Mouse (Mus musculus): Measurements from ENCODE around the gene Plcb4. TPM values are rescaled to one million over a fixed set of nuclear protein-coding genes. Genes with fewer than 3 reads are reported as not detected.

Plcb4 gene
- polyA plus RNA-seq, 1 experiment from 2014 or later, result 7.4 TPM

- no peaks in the 10 kb centered on the region for H3K27me3 ChIP-seq (replicated peaks; ENCODE audit: control insufficient read depth, insufficient read depth, low read length)
- H3K4me3 ChIP-seq (ENCODE audit: low read length), result no peak overlapping the region
- ATAC-seq, result no peak
- WGBS, result 85% methylated on average over 8 of the region's 8 CpGs
- H3K27ac ChIP-seq (ENCODE audit: low read length), result no peak overlapping the region
- no peak overlapping the region for H3K9ac ChIP-seq (ENCODE audit: low read depth, low read length)
- no peak overlapping the region for H3K4me2 ChIP-seq (ENCODE audit: low read depth, low read length)
- H3K36me3 ChIP-seq (ENCODE audit: control insufficient read depth, insufficient read depth, low read length), result no peaks in the 10 kb centered on the region
- no peaks in the 10 kb centered on the region for H3K9me3 ChIP-seq (ENCODE audit: control insufficient read depth, low read length)
- no peaks in the 10 kb centered on the region for H3K4me1 ChIP-seq (ENCODE audit: control insufficient read depth, insufficient read depth, low read length)
Measured at GRCm38 (mm10) chr2:135838651-135839286, 180.0 kb downstream of the Plcb4 start.

GRCm38 (mm10) chr2:135843721-135844120 lies 184.9 kb downstream of the Plcb4 start:
- Histone ChIP-seq H3K4me1 (ENCODE audit: control insufficient read depth, insufficient read depth, low read length) (no peaks in the 10 kb centered on the region), H3K36me3 (ENCODE audit: control insufficient read depth, insufficient read depth, low read length) (no peaks in the 10 kb centered on the region), H3K4me2 (ENCODE audit: low read depth, low read length) (no peak overlapping the region), H3K9ac (ENCODE audit: low read depth, low read length) (no peak overlapping the region), H3K4me3 (ENCODE audit: low read length) (no peak overlapping the region), H3K27ac (ENCODE audit: low read length) (no peak overlapping the region), H3K27me3 (replicated peaks; ENCODE audit: control insufficient read depth, insufficient read depth, low read length) (no peaks in the 10 kb centered on the region), H3K9me3 (ENCODE audit: control insufficient read depth, low read length) (no peaks in the 10 kb centered on the region)
- no peak for ATAC-seq
- WGBS, result 78% methylated on average over 8 of the region's 8 CpGs

GRCm38 (mm10) chr2:135846903-135847302 lies 188.1 kb downstream of the Plcb4 start:
- no peaks in the 10 kb centered on the region for H3K27me3 ChIP-seq (replicated peaks; ENCODE audit: control insufficient read depth, insufficient read depth, low read length)
- no peaks in the 10 kb centered on the region for H3K9me3 ChIP-seq (ENCODE audit: control insufficient read depth, low read length)
- H3K4me2 ChIP-seq (ENCODE audit: low read depth, low read length), result no peak overlapping the region
- H3K9ac ChIP-seq (ENCODE audit: low read depth, low read length), result no peak overlapping the region
- no peaks in the 10 kb centered on the region for H3K36me3 ChIP-seq (ENCODE audit: control insufficient read depth, insufficient read depth, low read length)
- no peak overlapping the region for H3K27ac ChIP-seq (ENCODE audit: low read length)
- no peak overlapping the region for H3K4me3 ChIP-seq (ENCODE audit: low read length)
- no peaks in the 10 kb centered on the region for H3K4me1 ChIP-seq (ENCODE audit: control insufficient read depth, insufficient read depth, low read length)
- ATAC-seq, result no peak
- 91% methylated on average over 3 of the region's 3 CpGs for WGBS

- Histone ChIP-seq H3K27me3 (replicated peaks; ENCODE audit: control insufficient read depth, insufficient read depth, low read length) (no peaks in the 10 kb centered on the region), H3K4me2 (ENCODE audit: low read depth, low read length) (no peak overlapping the region), H3K9me3 (ENCODE audit: control insufficient read depth, low read length) (no peaks in the 10 kb centered on the region), H3K36me3 (ENCODE audit: control insufficient read depth, insufficient read depth, low read length) (no peaks in the 10 kb centered on the region), H3K9ac (ENCODE audit: low read depth, low read length) (no peak overlapping the region), H3K4me3 (ENCODE audit: low read length) (no peak overlapping the region), H3K4me1 (ENCODE audit: control insufficient read depth, insufficient read depth, low read length) (no peaks in the 10 kb centered on the region), H3K27ac (ENCODE audit: low read length) (no peak overlapping the region)
- ATAC-seq, result no peak
- WGBS, result 91% methylated on average over 5 of the region's 6 CpGs
Measured at GRCm38 (mm10) chr2:135847738-135848137, 188.9 kb downstream of the Plcb4 start.

- Histone ChIP-seq H3K27ac (ENCODE audit: low read length) (no peak overlapping the region), H3K9me3 (ENCODE audit: control insufficient read depth, low read length) (no peaks in the 10 kb centered on the region), H3K36me3 (ENCODE audit: control insufficient read depth, insufficient read depth, low read length) (no peaks in the 10 kb centered on the region), H3K4me3 (ENCODE audit: low read length) (no peak overlapping the region), H3K27me3 (replicated peaks; ENCODE audit: control insufficient read depth, insufficient read depth, low read length) (no peaks in the 10 kb centered on the region), H3K4me1 (ENCODE audit: control insufficient read depth, insufficient read depth, low read length) (no peaks in the 10 kb centered on the region), H3K4me2 (ENCODE audit: low read depth, low read length) (no peak overlapping the region), H3K9ac (ENCODE audit: low read depth, low read length) (no peak overlapping the region)
- WGBS, result 78% methylated on average over 4 of the region's 4 CpGs
- ATAC-seq, result no peak
Measured at GRCm38 (mm10) chr2:135848169-135848568, 189.4 kb downstream of the Plcb4 start.

DNA sequence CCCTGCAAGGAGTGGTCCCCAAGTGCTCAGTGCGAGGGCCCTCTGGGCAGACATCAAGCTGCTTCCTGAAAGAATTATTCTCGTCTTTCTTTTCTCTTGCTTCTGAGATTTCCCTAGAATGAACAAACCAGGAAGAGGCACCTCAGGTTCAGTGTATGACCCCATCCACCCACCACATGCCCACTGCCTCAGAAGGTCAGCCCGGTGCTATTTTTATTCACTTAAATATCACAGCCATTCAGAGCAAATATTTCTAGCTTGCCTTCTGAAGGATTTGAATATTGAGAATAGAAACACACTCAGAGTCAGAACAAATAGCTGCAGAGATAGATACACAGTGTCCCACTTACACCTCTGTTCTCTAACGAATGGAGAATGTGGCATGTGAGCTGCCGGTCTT lies 193.2 kb downstream of the Plcb4 start:
- H3K9me3 ChIP-seq (ENCODE audit: control insufficient read depth, low read length), result no peaks in the 10 kb centered on the region
- H3K4me3 ChIP-seq (ENCODE audit: low read length), result no peak overlapping the region
- H3K4me2 ChIP-seq (ENCODE audit: low read depth, low read length), result no peak overlapping the region
- H3K9ac ChIP-seq (ENCODE audit: low read depth, low read length), result no peak overlapping the region
- H3K27me3 ChIP-seq (replicated peaks; ENCODE audit: control insufficient read depth, insufficient read depth, low read length), result no peaks in the 10 kb centered on the region
- no peaks in the 10 kb centered on the region for H3K36me3 ChIP-seq (ENCODE audit: control insufficient read depth, insufficient read depth, low read length)
- no peak overlapping the region for H3K27ac ChIP-seq (ENCODE audit: low read length)
- no peaks in the 10 kb centered on the region for H3K4me1 ChIP-seq (ENCODE audit: control insufficient read depth, insufficient read depth, low read length)
- no peak for ATAC-seq
- WGBS, result 85% methylated on average over 5 of the region's 5 CpGs

- 80% methylated on average over 2 of the region's 2 CpGs for WGBS
- no peaks in the 10 kb centered on the region for H3K9me3 ChIP-seq (ENCODE audit: control insufficient read depth, low read length)
- no peak overlapping the region for H3K9ac ChIP-seq (ENCODE audit: low read depth, low read length)
- H3K4me1 ChIP-seq (ENCODE audit: control insufficient read depth, insufficient read depth, low read length), result no peaks in the 10 kb centered on the region
- no peak overlapping the region for H3K4me2 ChIP-seq (ENCODE audit: low read depth, low read length)
- no peak overlapping the region for H3K4me3 ChIP-seq (ENCODE audit: low read length)
- no peaks in the 10 kb centered on the region for H3K27me3 ChIP-seq (replicated peaks; ENCODE audit: control insufficient read depth, insufficient read depth, low read length)
- no peak overlapping the region for H3K27ac ChIP-seq (ENCODE audit: low read length)
- no peak for ATAC-seq
- no peaks in the 10 kb centered on the region for H3K36me3 ChIP-seq (ENCODE audit: control insufficient read depth, insufficient read depth, low read length)
Measured at GRCm38 (mm10) chr2:135853085-135853484, 194.3 kb downstream of the Plcb4 start.

DNA sequence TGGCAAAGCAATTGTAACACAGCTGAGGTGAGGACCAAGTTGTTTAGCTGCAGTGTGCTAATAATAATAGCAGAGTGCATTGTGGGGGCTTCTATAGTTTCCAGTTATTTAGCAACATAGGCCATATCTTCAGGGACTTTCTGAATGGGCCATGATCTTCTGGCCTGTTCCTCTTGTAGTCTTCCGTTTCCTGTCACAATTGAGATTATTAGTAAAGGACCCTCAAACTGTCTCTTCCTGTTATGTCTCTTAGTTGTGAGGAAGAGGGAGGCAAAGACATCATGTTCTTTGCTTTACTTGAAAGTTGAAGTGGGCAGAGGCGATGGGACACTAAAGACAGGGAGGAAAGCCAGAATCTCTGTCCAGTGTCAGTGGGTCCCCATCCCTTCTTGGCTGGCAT lies 195.2 kb downstream of the Plcb4 start:
- H3K4me2 ChIP-seq (ENCODE audit: low read depth, low read length), result no peak overlapping the region
- no peaks in the 10 kb centered on the region for H3K4me1 ChIP-seq (ENCODE audit: control insufficient read depth, insufficient read depth, low read length)
- WGBS, result 69% methylated on average over 2 of the region's 2 CpGs
- ATAC-seq, result no peak
- no peaks in the 10 kb centered on the region for H3K9me3 ChIP-seq (ENCODE audit: control insufficient read depth, low read length)
- no peaks in the 10 kb centered on the region for H3K27me3 ChIP-seq (replicated peaks; ENCODE audit: control insufficient read depth, insufficient read depth, low read length)
- no peak overlapping the region for H3K4me3 ChIP-seq (ENCODE audit: low read length)
- H3K9ac ChIP-seq (ENCODE audit: low read depth, low read length), result no peak overlapping the region
- H3K27ac ChIP-seq (ENCODE audit: low read length), result no peak overlapping the region
- no peaks in the 10 kb centered on the region for H3K36me3 ChIP-seq (ENCODE audit: control insufficient read depth, insufficient read depth, low read length)

GRCm38 (mm10) chr2:135855890-135856490 lies 197.2 kb downstream of the Plcb4 start:
- ATAC-seq, result peak; percentile 69; the same call in 1 of the 2 replicates

DNA sequence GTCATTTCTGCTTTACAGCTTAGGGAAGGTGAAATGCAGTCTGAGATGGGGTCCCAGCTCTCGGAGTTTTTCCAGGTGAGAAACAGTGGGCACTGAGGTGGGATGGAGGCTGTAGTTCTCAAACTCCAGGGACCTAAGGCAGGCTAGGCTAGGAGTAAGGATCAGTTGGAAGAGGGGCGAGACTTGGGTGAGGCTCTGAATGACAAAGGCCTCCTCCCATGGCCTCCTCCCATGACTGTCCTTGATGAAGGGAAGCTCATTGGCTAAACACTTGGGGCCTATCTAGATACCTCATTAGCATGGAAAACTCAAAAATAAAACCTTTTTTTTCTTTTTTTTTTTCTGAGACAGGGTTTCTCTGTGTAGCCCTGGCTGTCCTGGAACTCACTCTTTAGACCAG lies 198.0 kb downstream of the Plcb4 start:
- no peak overlapping the region for H3K4me2 ChIP-seq (ENCODE audit: low read depth, low read length)
- WGBS, result 86% methylated on average over 2 of the region's 2 CpGs
- no peaks in the 10 kb centered on the region for H3K36me3 ChIP-seq (ENCODE audit: control insufficient read depth, insufficient read depth, low read length)
- H3K4me3 ChIP-seq (ENCODE audit: low read length), result no peak overlapping the region
- no peak overlapping the region for H3K9ac ChIP-seq (ENCODE audit: low read depth, low read length)
- ATAC-seq, result no peak
- no peaks in the 10 kb centered on the region for H3K27me3 ChIP-seq (replicated peaks; ENCODE audit: control insufficient read depth, insufficient read depth, low read length)
- H3K4me1 ChIP-seq (ENCODE audit: control insufficient read depth, insufficient read depth, low read length), result no peaks in the 10 kb centered on the region
- no peaks in the 10 kb centered on the region for H3K9me3 ChIP-seq (ENCODE audit: control insufficient read depth, low read length)
- H3K27ac ChIP-seq (ENCODE audit: low read length), result no peak overlapping the region

More at GRCm38 (mm10) chr2:135855890-135856490, 197.2 kb downstream of the Plcb4 start:
- Histone ChIP-seq H3K4me3 (ENCODE audit: low read length) (no peak overlapping the region), H3K9me3 (ENCODE audit: control insufficient read depth, low read length) (no peaks in the 10 kb centered on the region), H3K27ac (ENCODE audit: low read length) (no peak overlapping the region), H3K4me1 (ENCODE audit: control insufficient read depth, insufficient read depth, low read length) (no peaks in the 10 kb centered on the region), H3K9ac (ENCODE audit: low read depth, low read length) (no peak overlapping the region), H3K36me3 (ENCODE audit: control insufficient read depth, insufficient read depth, low read length) (no peaks in the 10 kb centered on the region), H3K27me3 (replicated peaks; ENCODE audit: control insufficient read depth, insufficient read depth, low read length) (no peaks in the 10 kb centered on the region), H3K4me2 (ENCODE audit: low read depth, low read length) (no peak overlapping the region)
- WGBS, result 39% methylated on average over 6 of the region's 6 CpGs
